Mouse (Mus musculus) embryo, embryonic 10 days (tissue): ENCODE data around the gene Capn3.

Experiments used
- DNase-seq: peaks from one replicate; pipeline ENCODE4 v3.0.0-alpha.2; 2015; ENCODE audit warnings: low spot score

Gene Capn3

DNA sequence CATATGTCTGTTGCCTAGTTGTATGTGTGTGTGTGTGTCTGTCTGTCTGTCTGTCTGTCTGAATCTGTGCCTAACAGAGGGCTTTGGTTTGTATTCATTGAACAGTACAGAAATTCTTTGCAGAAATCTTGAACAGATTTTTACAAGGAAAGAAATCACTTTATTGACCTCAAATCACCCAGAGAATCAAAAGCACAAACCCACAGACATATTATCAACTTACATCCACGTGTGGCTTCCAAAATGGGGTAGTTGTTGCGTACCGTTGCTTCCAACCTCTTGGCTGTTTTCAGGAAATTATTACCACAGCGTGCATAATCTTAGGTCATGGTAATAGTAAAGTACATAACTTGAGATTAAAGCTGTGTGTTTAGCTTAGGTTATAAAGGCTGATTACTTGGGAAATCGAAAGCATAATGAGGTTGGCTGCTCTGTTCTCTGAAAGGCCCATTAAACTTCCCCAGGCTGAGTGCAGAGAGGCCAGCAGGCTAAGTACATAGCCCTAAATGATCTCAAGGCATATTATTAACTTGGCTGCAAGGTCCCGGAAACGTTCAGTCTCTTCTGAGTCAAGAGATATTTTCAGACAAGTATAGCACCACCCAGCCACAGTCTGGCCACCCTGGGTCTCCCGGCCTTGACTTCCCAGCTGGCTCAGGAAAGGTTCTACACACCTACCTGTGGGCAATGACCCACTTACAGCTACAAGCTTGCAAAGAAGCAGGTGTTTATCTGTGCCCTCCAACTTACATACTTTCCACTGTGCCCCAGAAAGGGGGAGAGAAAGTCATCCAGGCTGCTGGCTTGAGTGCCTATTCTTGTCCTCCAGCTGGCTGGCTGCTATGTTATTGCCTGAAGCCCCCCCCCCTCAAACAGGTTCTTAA, 26.9 kb downstream of the Capn3 start:
- DNase-seq: no peak

DNA sequence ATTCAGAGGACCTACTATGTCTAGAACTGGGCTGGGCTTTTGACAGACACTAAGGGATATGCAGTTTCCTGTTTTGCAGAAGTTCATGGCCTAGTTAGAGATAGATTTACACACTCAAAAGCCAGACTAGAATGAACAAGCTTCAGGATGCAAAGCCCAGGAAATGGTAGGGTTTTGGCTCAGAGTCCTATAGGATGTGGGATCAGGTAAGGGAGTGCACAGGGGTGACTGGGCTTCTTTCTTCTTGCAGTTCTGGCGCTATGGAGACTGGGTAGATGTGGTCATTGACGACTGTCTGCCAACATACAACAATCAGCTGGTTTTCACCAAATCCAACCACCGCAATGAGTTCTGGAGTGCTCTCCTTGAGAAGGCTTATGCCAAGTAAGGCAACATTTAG, 28.4 kb downstream of the Capn3 start:
- no peak for DNase-seq

DNA sequence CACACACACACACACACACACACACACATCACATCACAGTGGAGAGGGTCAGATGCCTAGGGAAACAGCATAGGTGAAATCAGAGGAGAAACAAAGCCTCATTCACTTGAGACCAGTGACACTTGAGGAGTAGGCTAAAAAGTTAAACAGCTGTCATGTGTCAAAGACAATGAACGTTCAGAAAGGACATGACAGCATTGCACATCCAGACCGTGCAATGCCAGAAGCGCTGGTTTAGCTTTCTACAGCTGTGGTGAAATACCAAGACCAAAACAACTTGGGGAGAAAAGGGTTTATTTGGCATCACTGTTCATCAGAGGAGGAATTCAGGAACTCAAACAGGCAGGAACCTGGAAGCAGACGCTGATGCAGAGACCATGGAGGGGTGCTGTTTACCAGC, 37.4 kb downstream of the Capn3 start:
- DNase-seq: no peak

DNA sequence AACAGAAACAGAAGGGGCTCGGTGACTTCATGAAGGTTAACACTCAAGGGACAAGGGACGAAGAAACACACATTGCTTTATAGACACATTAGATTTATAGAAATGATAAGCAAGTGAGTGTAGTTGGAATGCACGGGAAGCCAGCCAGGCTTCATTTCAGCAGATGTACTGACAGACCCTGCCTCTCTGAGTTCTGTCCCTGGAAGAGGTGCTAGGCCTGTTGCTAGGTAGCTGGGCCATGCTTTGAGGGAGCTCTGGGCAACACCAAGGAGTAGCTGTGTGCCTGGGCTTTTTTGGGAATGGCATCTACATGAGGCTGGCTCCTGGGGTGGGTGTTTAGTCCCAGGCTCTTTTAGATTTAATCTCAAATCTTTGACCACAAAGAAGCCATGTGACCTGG, 40.7 kb downstream of the Capn3 start:
- no peak for DNase-seq

DNA sequence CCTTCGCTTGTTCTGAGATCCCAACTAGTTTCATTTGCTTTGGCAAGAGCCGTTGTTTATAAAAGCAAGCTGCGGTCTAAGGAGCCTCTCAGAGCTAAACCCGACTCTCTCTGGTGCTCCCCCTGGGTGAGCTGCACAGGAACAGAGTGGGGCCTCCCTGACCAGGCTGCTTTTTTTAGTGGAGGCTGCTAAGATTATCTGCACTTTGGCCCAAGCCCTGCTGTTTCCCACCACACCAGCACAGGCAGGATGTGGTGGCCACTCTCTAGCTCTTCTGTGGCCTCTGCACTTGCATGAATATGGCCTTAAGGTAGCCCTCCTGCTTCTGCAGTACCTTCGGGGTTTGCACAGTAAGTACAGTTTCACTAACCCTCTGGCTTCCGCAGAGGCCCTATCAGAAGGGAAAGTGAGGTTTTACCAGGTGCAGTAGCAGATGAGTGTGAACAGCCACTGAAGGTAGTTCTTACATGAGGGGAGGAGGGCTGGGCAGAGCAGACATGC, 44.2 kb downstream of the Capn3 start:
- DNase-seq: no peak

DNA sequence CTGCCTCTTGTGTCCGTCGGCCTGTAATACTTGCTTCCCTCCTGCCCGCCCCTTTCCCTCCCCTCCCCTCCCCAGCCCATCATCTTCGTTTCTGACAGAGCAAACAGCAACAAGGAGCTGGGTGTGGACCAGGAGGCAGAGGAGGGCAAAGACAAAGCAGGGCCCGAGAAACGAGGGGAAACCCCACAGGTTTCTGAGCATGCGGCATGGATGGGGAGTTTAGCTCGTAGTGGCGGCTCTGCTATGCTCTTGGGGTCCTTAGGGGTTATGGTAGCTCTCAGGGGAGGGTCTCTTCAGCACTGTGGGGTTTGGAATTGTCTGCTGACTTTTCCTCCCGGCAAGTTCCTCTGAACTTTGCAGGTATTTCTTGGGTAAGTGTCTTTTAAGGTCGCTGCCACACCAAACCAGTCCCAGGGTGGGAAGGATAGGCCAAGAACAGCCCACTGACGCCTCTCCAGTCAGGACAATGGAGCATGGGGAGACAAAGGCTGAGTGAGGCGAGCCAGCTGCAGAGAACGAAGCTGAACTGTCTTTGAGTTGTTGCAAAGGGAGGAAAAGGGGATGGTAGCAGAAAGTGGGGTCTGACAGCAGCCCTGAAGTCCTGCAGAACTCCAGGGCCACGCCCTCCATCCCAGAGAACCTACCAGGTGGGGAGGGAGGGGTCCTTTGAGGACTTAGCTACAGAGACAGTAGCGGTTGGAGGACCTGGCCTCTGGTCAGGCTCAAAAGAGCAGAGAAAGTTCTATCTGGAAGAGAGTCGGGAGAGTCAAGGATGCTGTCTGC, 45.5 kb downstream of the Capn3 start:
- peak; percentile 20 for DNase-seq

DNA sequence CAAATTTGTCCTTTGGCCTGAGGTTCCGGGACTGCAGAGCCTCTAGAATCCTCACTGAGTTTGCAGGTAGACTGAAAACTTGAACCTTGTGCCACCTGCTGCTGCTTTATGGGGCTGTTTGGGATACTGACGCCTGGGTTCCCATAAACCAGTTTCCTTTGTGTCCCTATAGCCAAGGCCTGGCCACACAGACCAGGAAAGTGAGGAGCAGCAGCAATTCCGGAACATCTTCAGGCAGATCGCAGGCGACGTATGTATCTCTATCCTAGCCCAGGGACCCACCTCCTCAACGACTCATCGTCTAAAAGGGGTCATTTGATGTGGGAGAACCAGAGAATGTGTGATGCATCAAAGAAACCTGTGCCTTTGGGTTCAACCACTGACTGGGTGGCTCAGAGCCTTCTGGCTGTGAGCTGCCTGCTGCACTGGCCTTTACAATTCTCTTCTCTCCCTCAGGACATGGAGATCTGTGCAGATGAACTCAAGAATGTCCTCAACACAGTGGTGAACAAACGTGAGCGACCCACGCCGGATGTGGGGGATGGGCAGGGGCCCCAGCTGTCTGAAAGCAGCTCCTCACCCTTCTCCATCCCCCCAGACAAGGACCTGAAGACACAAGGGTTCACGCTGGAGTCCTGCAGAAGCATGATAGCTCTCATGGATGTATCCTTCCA, 46.2 kb downstream of the Capn3 start:
- no peak for DNase-seq

DNA sequence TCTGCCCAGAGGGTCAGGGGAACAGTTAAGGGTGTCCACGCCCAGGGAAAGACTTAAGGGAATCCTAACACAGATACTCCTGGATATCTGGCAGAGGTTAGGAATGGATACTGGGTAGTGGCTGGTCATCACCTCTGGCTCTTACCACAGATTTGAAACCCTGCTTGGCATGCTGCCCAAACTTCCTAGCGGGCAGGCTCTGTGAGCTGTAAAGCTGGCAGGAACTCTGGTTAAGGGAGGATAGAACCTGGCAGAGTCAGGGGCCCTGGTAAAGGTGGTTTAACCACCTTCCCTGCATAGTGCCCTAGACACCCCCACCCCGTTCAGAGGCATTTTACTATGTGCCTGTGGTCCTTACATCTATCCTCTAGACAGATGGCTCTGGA, 46.8 kb downstream of the Capn3 start:
- no peak for DNase-seq

DNA sequence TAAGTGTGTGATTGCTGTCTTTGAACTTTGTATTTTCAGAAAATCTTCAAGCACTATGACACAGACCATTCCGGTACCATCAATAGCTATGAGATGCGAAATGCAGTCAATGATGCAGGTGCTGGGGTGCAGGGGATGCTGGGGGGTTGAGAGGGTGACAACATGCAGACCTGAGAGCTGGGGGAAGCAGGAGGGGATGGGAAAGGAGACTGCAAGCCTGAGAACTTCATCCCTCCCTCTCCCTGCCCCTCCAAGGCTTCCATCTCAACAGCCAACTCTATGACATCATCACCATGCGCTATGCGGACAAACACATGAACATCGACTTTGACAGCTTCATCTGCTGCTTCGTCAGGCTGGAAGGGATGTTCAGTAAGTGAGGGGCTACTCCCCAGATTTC, 47.3 kb downstream of the Capn3 start:
- no peak for DNase-seq

DNA sequence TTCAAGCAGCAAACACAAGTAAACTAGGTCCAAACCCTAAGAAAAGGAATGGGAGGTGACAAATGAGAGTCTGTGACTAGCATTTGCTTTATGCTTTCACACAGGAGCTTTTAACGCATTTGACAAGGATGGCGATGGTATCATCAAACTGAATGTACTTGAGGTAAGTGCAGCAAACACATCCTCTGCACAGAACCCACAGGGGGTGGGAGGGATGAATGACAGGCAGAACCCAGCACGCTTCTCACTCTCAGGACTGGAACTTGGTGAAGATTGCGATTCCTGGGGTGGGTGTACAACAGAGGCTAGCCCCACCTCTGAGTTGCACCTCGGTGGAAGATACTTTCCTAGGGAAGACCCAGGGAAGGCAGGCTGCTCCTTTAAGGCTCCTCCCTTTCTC, 48.2 kb downstream of the Capn3 start:
- no peak for DNase-seq

DNA sequence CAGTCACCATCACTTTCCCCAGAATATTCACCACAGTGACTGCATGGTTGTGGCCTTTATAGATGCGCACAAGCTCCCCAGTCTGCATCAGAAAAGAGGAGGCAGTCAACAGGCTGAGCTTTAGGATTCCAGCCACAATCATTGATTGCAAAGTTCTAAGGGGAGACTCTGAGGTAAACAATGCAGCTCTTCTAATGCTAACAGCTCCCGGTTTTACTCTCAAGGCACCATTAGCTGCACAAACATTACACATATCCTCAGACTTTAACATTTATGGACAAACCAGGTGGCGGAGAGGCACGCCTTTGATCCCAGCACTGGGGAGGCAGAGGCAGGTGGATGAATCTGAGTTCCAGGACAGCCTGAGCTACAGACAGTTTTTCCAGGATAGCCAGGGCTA, 58.4 kb downstream of the Capn3 start:
- DNase-seq: no peak

DNA sequence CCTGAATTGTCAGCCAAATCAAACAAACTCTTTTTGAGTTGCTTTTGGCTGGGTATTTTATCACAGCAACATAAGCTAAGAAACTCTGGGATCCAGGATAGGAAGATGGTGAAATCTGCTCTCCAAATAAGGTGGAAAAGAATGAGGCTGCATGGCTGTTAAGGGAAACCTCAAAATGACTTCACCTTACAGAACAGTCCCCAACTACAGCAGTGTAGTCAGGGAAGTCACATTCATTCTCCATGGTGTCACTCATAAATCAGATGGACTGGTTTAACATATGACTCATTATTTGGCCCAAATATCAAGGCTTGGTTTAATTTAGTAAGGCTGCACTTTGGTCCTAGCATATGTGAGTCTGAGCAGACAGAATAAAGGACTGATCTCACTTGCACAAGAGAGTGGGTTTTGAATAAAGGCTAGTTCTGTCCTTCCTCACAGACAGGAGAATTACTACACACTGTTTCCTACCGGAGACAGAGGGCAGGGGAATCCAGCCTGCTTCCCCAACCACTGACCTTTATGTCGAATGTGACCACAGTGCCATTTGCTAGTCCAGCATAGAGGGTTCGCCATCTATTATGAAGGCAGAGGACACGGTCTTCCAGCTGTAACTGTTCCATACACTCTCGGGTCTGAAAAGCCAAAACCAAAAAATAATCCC, 62.9 kb downstream of the Capn3 start:
- DNase-seq: no peak

DNA sequence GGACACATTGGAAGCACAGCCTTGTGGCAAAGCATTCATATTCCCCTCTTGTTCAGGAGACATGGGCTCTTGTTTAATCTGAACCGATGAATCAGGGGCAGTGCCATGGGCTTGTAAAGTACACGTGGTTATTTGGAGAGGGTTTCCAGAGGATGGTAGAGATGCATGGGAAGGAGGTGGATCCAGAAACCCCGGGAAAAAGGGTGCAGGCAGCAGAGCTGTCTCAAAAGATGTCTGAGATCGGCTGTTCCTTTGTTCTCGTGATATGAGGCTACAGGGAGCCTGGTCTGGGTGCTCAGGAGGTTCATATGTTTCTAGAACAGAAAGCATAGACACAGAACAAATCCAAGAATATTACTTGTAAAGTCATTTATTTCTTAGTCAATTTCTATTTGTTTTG, 71.0 kb downstream of the Capn3 start:
- DNase-seq: no peak

DNA sequence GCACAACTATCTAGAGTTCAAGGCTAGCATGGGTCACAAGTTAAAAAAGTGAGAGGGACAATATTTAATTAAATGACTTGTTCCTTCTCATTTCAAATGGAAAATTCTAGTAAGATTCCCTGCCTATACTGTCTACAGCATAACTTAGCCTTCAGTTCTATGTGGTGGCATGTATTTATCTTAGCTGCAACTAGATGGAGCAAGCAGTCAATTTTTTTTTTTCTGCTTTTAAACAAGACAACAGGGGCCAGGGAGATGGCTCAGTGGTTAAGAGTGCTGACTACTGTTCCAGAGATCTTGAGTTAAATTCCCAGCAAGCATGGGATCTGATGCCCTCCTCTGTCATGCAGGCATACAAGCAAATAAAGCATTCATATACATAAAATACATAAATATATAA, 73.7 kb downstream of the Capn3 start:
- no peak for DNase-seq

DNA sequence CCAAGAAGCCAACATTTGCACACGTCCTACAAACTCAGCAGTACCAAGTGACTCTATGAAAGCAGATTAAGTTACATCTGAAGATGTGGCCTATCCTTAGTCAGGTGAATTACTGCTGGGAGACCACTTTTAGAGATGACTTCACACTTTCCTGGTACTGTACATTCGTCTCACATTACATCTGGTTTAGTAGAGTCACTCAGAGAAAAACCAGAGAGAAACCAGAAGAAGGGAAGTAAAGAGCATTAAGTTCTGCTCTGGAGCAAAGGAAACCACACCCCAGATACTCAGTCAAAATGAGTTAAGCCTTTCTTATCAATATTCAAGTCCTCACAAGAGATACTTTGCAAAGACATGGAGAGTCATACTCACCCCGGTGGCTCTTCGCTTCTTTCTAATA, 75.4 kb downstream of the Capn3 start:
- DNase-seq: no peak

DNA sequence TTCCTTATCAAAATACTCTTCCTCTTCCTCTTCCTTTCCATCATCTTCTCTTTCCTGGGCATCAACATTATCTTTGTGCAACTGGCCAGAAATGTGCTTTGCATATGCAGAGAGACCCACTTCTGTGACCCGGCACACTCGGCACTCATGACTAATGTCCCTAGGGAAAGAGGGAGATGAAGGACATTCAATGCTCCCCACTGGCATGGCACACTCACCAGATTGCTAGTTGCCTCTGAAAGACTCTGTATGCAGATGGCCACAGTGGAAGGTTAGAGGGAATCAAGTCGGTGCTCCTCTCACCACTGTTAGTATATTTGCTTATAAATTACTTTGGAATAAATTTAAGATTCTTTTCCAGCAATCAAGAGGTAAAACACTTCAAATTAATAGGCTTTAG, 83.5 kb downstream of the Capn3 start:
- DNase-seq: no peak

DNA sequence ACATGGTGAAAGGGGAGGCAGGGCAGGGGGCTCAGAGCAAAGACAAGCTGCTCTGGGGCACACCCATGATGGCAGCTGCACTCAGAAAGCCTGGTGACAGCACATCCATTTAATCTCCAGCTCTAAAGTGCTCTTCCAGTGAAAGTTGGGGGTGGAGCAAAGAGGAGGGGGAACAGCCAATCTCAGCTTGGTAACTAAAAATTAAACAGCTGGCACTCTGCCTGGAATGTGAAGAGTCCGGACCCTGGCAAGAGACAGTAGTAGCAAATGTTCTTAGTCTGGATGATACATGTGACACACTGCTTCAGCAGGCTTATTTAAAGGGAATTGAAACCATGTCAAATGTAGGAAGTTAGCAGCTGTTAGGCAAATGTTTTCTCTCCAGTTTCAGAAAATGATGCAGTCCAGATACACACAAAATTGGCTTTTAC, 84.0 kb downstream of the Capn3 start:
- no peak for DNase-seq

DNA sequence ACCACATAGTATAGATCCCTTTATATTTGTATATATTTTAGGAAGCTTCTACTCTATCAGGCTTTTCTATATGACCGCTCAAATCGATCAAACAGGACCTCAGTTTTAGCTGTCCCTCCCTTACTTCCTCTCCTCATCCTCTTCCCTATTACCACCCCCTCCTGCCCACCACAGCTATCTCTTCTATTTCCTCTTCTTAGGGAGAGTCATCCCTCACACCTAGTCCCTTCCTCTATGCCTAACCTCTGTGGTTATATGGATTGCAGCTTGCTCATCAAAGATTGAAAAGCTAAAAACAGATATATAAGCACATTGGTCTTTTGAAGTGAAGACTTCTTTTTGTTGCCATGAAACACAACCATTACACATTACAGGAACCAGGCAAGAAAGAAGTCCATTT, 88.9 kb downstream of the Capn3 start:
- no peak for DNase-seq
